Comparison of ENCODE assay signal across 8 mouse cellular contexts in the genomic region with DNA sequence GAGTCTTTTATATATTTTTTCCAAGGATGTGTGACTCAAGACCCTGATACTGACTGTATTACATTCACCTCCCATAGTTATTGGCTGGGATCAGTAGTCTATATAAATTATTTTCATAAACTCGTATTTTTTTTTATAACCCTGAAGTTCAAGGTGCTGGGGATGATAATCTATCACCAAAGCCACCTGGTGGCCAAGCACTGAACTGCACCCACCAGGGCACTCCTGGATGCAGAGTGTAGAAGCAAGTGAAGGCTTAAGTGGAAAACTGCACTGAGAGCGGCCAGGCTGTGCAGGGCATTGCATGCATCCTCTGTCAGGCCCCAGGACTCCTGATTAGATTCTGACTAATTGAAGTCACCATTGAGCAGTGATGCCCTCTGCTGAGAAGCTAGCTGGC. TPM values are rescaled to one million over a fixed set of nuclear protein-coding genes. Genes with fewer than 3 reads are reported as not detected.
DNase-seq lines count a peak whose midpoint lies in the region; ATAC-seq and TF ChIP-seq lines count a peak whose summit lies in the region.

No protein-coding gene starts in this region.

- no peak overlapping the region for H3K4me3 ChIP-seq in C2C12 (ENCODE audit: insufficient read depth, poor library complexity, severe bottlenecking)
- no peak overlapping the region for H3K4me3 ChIP-seq in bone marrow macrophage, adult 2 months (ENCODE audit: insufficient read depth, low read length)

- peak; percentile 41 for TF ChIP-seq CTCF in C2C12 (IDR thresholded peaks at IDR 0.05; ENCODE audit: control insufficient read depth, insufficient read depth, insufficient read length)
- TF ChIP-seq CTCF in bone marrow macrophage, adult 2 months (IDR thresholded peaks at IDR 0.05; ENCODE audit: low read depth, low read length), result peak; percentile 32; the same call in 1 of the 2 replicates

- no peaks in the 10 kb centered on the region for H3K4me1 ChIP-seq in bone marrow macrophage, adult 2 months (ENCODE audit: control insufficient read depth, insufficient read depth, low read length)

- no peak overlapping the region for H3ac ChIP-seq in C2C12 (ENCODE audit: control insufficient read depth, insufficient read length, low read depth)

- peaks cover 66% of the 10 kb centered on the region for H3K27me3 ChIP-seq in C2C12 (ENCODE audit: control insufficient read depth, insufficient read depth, insufficient read length)

- no peaks in the 10 kb centered on the region for H3K36me3 ChIP-seq in C2C12 (ENCODE audit: control insufficient read depth, insufficient read depth)

- no peaks in the 10 kb centered on the region for H3K79me3 ChIP-seq in C2C12 (ENCODE audit: low read depth)

- no peak for TF ChIP-seq POLR2A in bone marrow macrophage, adult 2 months (IDR thresholded peaks at IDR 0.05; ENCODE audit: borderline replicate concordance, low read depth, low read length)

- no peaks in the 10 kb centered on the region for H3K79me2 ChIP-seq in C2C12 (ENCODE audit: control insufficient read depth, insufficient read depth)

- no peak for ATAC-seq in CD4-positive, CD25-positive, alpha-beta regulatory T cell, adult 4 months
- peak; percentile 48; the same call in 1 of the 2 replicates for ATAC-seq in erythroblast, adult 5-6 weeks (replicated peaks; ENCODE audit: low FRiP score, poor library complexity, severe bottlenecking)

- H3K27ac ChIP-seq in bone marrow macrophage, adult 2 months (ENCODE audit: insufficient read depth, low read depth, low read length), result no peak overlapping the region

- peak; percentile 73 for DNase-seq in CD4-positive, CD25-positive, alpha-beta regulatory T cell, adult 2 months (ENCODE audit: low read depth, low spot score)
- DNase-seq in kidney, postnatal 36 days, result peak; percentile 45 to 84
- peak; percentile 62 for DNase-seq in lung, postnatal 36 days
- peak; percentile 92 for DNase-seq in right cerebral cortex, postnatal 4 days

TF ChIP-seq in C2C12, 6 proteins besides CTCF, POLR2A, EP300 and RAD21:
- TF ChIP-seq MYOG (IDR thresholded peaks at IDR 0.05; ENCODE audit: control insufficient read depth, extremely low read depth, insufficient read length) (no peak), CEBPB (IDR thresholded peaks at IDR 0.05; ENCODE audit: low read depth) (no peak), USF1 (IDR thresholded peaks at IDR 0.05; ENCODE audit: low read depth) (no peak)

RNA-seq across cellular contexts. Expression of a gene that starts 21.9 kb away (rescaled TPM):
- not detected for polyA plus RNA-seq in CD4-positive, CD25-positive, alpha-beta regulatory T cell, adult 4 months (2017; shearing (Covaris generic))
- not detected for polyA plus RNA-seq in C2C12 (2012; fragmentation: generic; extraction: Trizol)
- polyA plus RNA-seq in bone marrow macrophage, adult 2 months (2012; ENCODE audit: insufficient read depth, insufficient read length, missing spikeins), result not detected in 2 replicates
- total RNA-seq in erythroblast, adult 5-6 weeks (2015; ENCODE audit: low replicate concordance), result not detected in 2 replicates
- not detected in 2 replicates for total RNA-seq in erythroblast, adult 5-6 weeks (2017; ENCODE audit: low replicate concordance)

RNA-seq across cellular contexts. Expression of a gene that starts 32.6 kb away (rescaled TPM):
- not detected for polyA plus RNA-seq in CD4-positive, CD25-positive, alpha-beta regulatory T cell, adult 4 months (2017; shearing (Covaris generic))
- polyA plus RNA-seq in C2C12 (2012; fragmentation: generic; extraction: Trizol), result 10.8 TPM
- not detected in 2 replicates for polyA plus RNA-seq in bone marrow macrophage, adult 2 months (2012; ENCODE audit: insufficient read depth, insufficient read length, missing spikeins)
- not detected in 2 replicates for total RNA-seq in erythroblast, adult 5-6 weeks (2015; ENCODE audit: low replicate concordance)
- total RNA-seq in erythroblast, adult 5-6 weeks (2017; ENCODE audit: low replicate concordance), result not detected in 2 replicates
